Mouse (Mus musculus) liver, embryonic 15.5 days (tissue): ENCODE measurements around the gene Ano10. TPM values are rescaled to one million over a fixed set of nuclear protein-coding genes. Genes with fewer than 3 reads are reported as not detected.

Source experiments
- ATAC-seq: fragments of 200-750 bp; cut with Nextera tagmentation; 2 replicates; pipeline ENCODE4 v1.8.0; 2017; ENCODE audit warnings: moderate number of reproducible peaks, mild to moderate bottlenecking, moderate library complexity; ENCODE audit not compliant: insufficient read depth
- H3K27ac ChIP-seq: fragments of 300-500 bp; sonication (generic); replicated peaks from 2 replicates; pipeline ENCODE4 v1.5.1; 2015; ENCODE audit warnings: mild to moderate bottlenecking, inconsistent platforms
- H3K27me3 ChIP-seq: fragments of 300-500 bp; sonication (generic); 2 replicates; pipeline ENCODE4 v1.6.1; 2015; ENCODE audit warnings: mild to moderate bottlenecking, inconsistent platforms
- H3K36me3 ChIP-seq: fragments of 300-500 bp; sonication (generic); replicated peaks from 2 replicates; pipeline ENCODE4 v1.6.1; 2015; ENCODE audit warnings: moderate library complexity, mild to moderate bottlenecking, inconsistent platforms
- H3K4me1 ChIP-seq: fragments of 300-500 bp; sonication (generic); replicated peaks from 2 replicates; pipeline ENCODE4 v1.6.1; 2015; ENCODE audit warnings: inconsistent platforms
- H3K4me2 ChIP-seq: fragments of 300-500 bp; sonication (generic); 2 replicates; pipeline ENCODE4 v1.6.1; 2015; ENCODE audit warnings: moderate library complexity, mild to moderate bottlenecking, inconsistent platforms
- H3K4me3 ChIP-seq: fragments of 300-500 bp; sonication (generic); replicated peaks from 2 replicates; pipeline ENCODE4 v1.5.1; 2015; ENCODE audit warnings: mild to moderate bottlenecking, inconsistent platforms
- H3K9ac ChIP-seq: fragments of 300-500 bp; sonication (generic); 2 replicates; pipeline ENCODE4 v1.6.1; 2015; ENCODE audit warnings: moderate library complexity, mild to moderate bottlenecking, inconsistent platforms
- H3K9me3 ChIP-seq: fragments of 300-500 bp; sonication (generic); replicated peaks from 2 replicates; pipeline ENCODE4 v1.6.1; 2016; ENCODE audit warnings: inconsistent platforms
- WGBS: fragments of 180-500 bp; shearing (Covaris S2); methylation state at CpG from one replicate; pipeline ENCODE4 v1.1.7; 2015; ENCODE audit warnings: mixed read lengths; ENCODE audit not compliant: insufficient replicate concordance; 5-methylcytosine and 5-hydroxymethylcytosine counted together
- polyA plus RNA-seq: library from polyadenylated mRNA; unstranded; fragments of >200 nt; fragmentation: Nextera tagmentation; extraction: Ambion mirVana; gene quantifications from 2 replicates; pipeline ENCODE4 v1.2.1, GENCODE M21; 2015

Gene Ano10
- 13.7 and 16.5 TPM in 2 replicates for polyA plus RNA-seq

DNA sequence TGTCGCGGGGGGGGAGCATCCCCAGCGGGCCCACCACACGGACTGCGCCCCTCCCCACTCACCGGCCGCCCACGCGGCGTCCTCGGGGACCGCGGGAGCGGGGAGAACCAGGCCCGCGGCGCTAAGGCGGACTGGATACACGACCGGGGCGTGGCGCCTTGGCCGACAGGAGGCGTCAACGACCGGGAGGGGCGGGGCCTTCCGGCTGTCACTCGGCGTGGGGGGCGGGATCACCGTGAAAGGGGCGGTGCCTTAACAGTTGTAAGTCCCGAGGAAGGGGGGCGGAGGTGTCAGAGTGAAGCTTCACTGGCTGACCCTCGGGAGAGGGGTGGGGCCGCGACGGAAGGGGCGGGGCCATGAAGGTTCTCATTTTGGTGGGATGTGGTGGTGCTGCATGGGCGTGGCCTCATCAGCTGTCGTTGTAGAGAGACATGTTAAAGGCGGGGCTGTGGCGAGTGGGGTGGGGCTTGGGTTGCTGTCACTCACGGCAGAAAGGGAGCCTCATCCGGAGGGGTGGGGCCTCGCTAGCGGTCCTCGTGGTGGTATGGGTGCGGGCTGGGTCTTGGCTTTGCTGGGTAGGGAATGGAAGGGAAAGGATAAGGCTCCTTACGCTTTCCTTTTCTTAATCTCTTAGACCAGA lies at the start of gene Ano10:
Gene Ano10, minus strand, starts transcription at position 182 of the 640 bp plus-strand sequence.
- Histone ChIP-seq H3K9ac (peak within 1 kb of the TSS; percentile 55), H3K4me3 (peak within 1 kb of the TSS; percentile 65), H3K27ac (peak within 1 kb of the TSS; percentile 71), H3K4me1 (peaks cover 19% of the 10 kb centered on the region), H3K36me3 (no peaks in the 10 kb centered on the region), H3K4me2 (peak within 1 kb of the TSS; percentile 72), H3K27me3 (peaks cover 27% of the 10 kb centered on the region), H3K9me3 (no peaks in the 10 kb centered on the region)
- ATAC-seq, result peak; percentile 89
- under 1% methylated on average over 51 of the region's 51 CpGs for WGBS

DNA sequence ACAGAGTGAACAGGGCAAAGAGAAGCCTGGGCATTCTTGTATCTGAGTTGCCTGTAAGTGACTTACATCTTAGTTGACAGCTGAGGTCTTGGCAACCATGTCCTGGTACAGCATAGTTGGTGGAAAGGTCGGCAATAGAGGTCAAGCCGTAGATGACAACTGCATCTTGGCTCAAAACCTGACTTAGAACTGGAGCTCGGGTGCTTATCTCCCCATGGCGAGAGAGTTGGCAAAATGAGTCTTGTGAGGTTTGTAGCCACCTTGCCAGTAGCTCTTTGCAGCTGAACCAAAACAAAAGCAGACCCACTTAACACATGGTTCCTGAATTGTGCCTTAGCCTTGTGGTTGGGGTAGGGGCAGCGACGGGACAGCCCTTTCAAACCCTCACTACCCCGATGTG lies 49.2 kb upstream of the Ano10 start:
- peaks cover 25% of the 10 kb centered on the region for H3K4me1 ChIP-seq
- H3K27ac ChIP-seq, result no peak overlapping the region
- H3K27me3 ChIP-seq, result no peaks in the 10 kb centered on the region
- H3K4me3 ChIP-seq, result no peak overlapping the region
- H3K9ac ChIP-seq, result no peak overlapping the region
- H3K36me3 ChIP-seq, result no peaks in the 10 kb centered on the region
- no peaks in the 10 kb centered on the region for H3K9me3 ChIP-seq
- WGBS, result 61% methylated on average over 7 of the region's 7 CpGs
- H3K4me2 ChIP-seq, result no peak overlapping the region
- no peak for ATAC-seq

DNA sequence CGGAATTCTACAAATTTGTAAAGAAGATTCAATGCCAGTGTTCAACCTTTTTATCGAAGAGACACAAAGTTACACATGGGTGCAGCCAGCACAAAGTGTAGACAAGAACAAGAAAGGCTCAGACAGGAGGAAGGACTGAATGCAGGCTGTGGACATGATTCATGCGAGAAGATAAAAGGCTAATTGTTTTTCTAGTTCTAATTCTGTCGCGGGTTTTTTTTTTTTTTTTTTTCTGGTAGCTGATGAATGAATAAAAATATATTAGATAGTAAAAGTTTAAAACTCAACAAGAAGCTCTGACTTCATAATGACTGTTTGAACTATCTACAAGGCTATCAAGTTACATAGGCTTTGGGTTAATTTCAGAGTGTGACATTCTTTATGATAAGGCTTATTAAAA lies 45.7 kb upstream of the Ano10 start:
- no peak for ATAC-seq
- WGBS, result 56% methylated on average over 5 of the region's 5 CpGs

DNA sequence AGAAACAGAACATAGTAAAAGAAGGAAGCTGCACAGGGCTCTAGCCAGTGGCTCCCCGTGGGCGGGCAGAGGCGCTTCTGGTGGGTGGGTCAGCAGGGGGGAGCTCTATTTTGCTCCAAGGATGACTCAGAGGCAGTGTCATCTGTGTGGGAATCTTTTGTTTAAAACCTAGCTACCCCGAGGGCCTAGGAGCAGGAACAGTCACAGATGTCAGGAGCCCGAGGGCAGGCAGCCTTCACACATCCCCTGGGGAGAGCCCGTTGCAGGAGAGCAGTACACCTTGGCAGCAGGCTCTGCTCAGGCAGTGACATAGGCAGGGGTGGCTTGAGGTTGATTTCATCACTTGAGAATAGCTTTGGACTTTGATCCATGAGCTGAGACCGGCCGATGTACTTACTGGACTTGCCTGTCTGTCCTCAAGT lies 43.3 kb upstream of the Ano10 start:
- H3K4me1 ChIP-seq, result peaks cover 12% of the 10 kb centered on the region
- no peak overlapping the region for H3K4me2 ChIP-seq
- ATAC-seq, result no peak
- no peaks in the 10 kb centered on the region; the same call in 1 of the 2 replicates for H3K27me3 ChIP-seq
- 36% methylated on average over 8 of the region's 8 CpGs for WGBS
- H3K36me3 ChIP-seq, result no peaks in the 10 kb centered on the region
- H3K27ac ChIP-seq, result no peak overlapping the region
- H3K9me3 ChIP-seq, result no peaks in the 10 kb centered on the region
- no peak overlapping the region for H3K4me3 ChIP-seq
- no peak overlapping the region for H3K9ac ChIP-seq

More for the DNA sequence above, 45.7 kb upstream of the Ano10 start:
- Histone ChIP-seq H3K27me3 (no peaks in the 10 kb centered on the region; the same call in 1 of the 2 replicates), H3K9me3 (no peaks in the 10 kb centered on the region), H3K4me2 (no peak overlapping the region), H3K4me3 (no peak overlapping the region), H3K4me1 (peaks cover 22% of the 10 kb centered on the region), H3K9ac (no peak overlapping the region), H3K27ac (no peak overlapping the region), H3K36me3 (no peaks in the 10 kb centered on the region)

DNA sequence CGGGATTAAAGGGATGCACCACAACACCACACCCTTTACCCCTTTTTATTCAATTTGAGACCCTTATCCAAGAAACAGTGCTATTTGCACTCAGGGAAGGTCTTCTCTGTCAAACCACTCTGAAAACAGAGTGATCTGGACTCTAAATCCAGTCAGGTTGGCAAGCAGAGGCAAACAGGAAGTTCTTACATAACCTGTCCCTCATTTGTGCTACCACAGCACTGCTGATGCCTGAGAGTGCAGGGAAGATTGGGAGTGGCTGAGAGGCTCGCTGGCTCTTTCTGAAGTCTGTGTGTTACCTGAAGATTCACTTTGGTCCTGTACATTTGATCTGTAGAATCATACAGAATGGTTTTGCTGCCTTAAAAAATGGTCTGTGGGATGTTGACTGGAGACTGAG lies 42.5 kb upstream of the Ano10 start:
- Histone ChIP-seq H3K9me3 (no peaks in the 10 kb centered on the region), H3K4me2 (no peak overlapping the region), H3K27me3 (no peaks in the 10 kb centered on the region; the same call in 1 of the 2 replicates), H3K27ac (no peak overlapping the region), H3K4me3 (no peak overlapping the region), H3K4me1 (peaks cover 12% of the 10 kb centered on the region), H3K9ac (no peak overlapping the region), H3K36me3 (no peaks in the 10 kb centered on the region)
- 33% methylated on average over 2 of the region's 2 CpGs for WGBS
- no peak for ATAC-seq

DNA sequence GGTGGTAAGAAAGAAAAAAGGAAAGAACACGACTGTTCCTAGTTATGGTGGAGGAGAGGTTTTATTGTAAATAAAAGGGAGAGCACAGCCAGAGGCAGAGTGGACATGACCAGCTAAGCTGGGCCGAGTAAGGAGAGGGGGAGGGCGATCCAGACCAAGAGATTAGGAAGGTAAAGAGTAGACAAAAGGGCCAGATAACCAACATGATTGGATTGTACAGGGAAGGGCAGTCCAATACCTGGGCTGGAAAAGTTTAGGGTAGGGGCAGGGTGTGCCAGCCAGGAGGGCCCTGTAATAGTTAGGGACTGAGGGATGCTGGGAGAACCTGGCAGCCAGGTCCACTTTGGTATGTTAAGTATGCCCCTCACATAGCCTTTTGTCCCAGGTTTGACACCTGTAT lies 34.0 kb upstream of the Ano10 start:
- Histone ChIP-seq H3K36me3 (no peaks in the 10 kb centered on the region), H3K4me3 (no peak overlapping the region), H3K9ac (no peak overlapping the region), H3K27me3 (no peaks in the 10 kb centered on the region), H3K4me2 (no peak overlapping the region), H3K27ac (no peak overlapping the region), H3K9me3 (no peaks in the 10 kb centered on the region), H3K4me1 (no peaks in the 10 kb centered on the region)
- 40% methylated on average over 3 of the region's 3 CpGs for WGBS
- ATAC-seq, result no peak

DNA sequence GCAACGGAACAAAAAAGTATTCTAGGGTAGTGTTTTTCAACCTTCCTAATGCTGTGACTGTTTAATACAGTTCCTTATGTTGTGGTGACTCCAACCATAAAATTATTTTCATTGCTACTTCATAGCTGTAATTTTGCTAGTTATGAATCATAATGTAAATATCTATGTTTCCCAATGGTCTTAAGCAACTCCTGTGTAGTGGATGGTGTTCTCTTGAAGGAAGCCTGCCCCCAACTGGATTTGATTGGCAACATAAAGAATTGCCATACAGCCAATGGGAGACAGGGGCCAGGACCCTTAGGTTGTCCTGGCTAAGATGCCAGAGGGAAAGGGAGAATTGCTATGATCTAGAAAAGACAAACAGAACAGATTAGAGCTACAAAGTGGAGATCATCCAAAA lies 31.8 kb upstream of the Ano10 start:
- Histone ChIP-seq H3K9me3 (no peaks in the 10 kb centered on the region), H3K4me2 (no peak overlapping the region), H3K36me3 (no peaks in the 10 kb centered on the region), H3K27me3 (no peaks in the 10 kb centered on the region), H3K4me1 (no peaks in the 10 kb centered on the region), H3K9ac (no peak overlapping the region), H3K27ac (no peak overlapping the region), H3K4me3 (no peak overlapping the region)
- ATAC-seq, result no peak
- WGBS, result 78% methylated on average over 1 of the region's 1 CpGs

DNA sequence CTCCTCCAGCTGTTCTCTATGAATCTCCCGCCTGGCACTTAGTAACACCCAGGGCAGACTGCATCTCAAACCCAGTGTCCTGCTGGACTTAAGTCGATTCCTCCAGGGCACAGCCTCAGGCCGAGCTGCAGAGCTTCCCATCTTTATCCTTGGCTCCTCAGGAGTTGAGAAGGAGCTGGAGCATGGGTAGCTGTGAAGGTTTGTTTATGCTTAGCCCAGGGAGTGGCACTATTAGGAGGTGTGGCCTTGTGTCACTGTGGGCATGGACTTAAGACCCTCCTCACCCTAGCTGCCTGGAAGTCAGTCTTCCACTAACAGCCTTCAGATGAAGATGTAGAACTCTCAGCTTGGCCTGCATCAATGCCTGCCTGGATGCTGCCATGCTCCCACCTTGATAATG lies 28.1 kb upstream of the Ano10 start:
- Histone ChIP-seq H3K4me2 (no peak overlapping the region), H3K27me3 (no peaks in the 10 kb centered on the region), H3K4me3 (no peak overlapping the region), H3K4me1 (peaks cover 4% of the 10 kb centered on the region), H3K27ac (no peak overlapping the region), H3K9ac (no peak overlapping the region), H3K9me3 (no peaks in the 10 kb centered on the region), H3K36me3 (no peaks in the 10 kb centered on the region)
- WGBS, result 41% methylated on average over 3 of the region's 3 CpGs
- ATAC-seq, result no peak

DNA sequence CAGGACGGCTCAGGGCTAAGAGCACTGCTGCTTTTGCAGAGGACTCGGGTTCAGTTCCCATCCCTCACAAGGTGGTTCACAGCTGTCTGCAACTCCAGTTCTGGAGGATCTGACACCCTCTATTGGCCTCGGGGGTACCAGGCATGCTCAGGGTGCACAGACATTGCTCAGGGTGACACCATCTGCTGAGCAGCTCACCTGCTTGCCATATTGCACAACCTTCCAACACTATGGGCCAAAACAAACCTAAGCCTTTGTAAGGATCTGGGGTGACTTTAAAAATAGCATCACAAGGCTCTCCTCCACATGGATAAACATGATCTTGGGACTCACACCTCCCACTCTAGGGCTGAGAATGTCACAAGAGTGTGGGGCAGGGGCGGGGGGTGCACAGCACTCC lies 26.4 kb upstream of the Ano10 start:
- H3K36me3 ChIP-seq, result no peaks in the 10 kb centered on the region
- 55% methylated on average over 4 of the region's 4 CpGs for WGBS
- no peaks in the 10 kb centered on the region for H3K9me3 ChIP-seq
- H3K27me3 ChIP-seq, result no peaks in the 10 kb centered on the region
- peaks cover 4% of the 10 kb centered on the region for H3K4me1 ChIP-seq
- H3K27ac ChIP-seq, result no peak overlapping the region
- ATAC-seq, result peak; percentile 43; the same call in 1 of the 2 replicates
- no peak overlapping the region for H3K9ac ChIP-seq
- no peak overlapping the region for H3K4me3 ChIP-seq
- no peak overlapping the region for H3K4me2 ChIP-seq

DNA sequence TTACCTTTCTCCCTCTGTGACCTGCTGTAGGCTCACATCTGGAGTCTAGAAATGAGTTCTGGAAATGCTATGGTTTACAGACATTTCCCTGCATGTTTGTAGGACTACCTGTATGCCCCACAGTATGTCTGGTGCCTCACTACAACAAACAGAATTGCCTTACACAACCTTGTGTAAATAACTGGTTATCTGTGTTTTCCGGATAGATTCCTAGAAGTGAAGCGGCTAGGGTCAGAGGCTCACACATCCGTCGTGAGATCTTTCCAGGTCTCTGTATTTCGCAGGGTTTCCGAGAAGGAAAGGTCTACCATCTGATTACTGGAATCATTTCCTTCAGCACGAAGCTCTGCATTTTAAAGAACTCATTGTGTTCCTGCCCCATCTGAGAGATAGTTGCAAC lies 22.3 kb upstream of the Ano10 start:
- no peaks in the 10 kb centered on the region for H3K27me3 ChIP-seq
- ATAC-seq, result peak; percentile 52; the same call in 1 of the 2 replicates
- no peak overlapping the region for H3K9ac ChIP-seq
- 57% methylated on average over 7 of the region's 7 CpGs for WGBS
- peaks cover 14% of the 10 kb centered on the region for H3K4me1 ChIP-seq
- H3K9me3 ChIP-seq, result no peaks in the 10 kb centered on the region
- peak overlapping the region; percentile 45; the same call in 1 of the 2 replicates for H3K27ac ChIP-seq
- no peak overlapping the region for H3K4me2 ChIP-seq
- H3K4me3 ChIP-seq, result no peak overlapping the region
- H3K36me3 ChIP-seq, result no peaks in the 10 kb centered on the region

DNA sequence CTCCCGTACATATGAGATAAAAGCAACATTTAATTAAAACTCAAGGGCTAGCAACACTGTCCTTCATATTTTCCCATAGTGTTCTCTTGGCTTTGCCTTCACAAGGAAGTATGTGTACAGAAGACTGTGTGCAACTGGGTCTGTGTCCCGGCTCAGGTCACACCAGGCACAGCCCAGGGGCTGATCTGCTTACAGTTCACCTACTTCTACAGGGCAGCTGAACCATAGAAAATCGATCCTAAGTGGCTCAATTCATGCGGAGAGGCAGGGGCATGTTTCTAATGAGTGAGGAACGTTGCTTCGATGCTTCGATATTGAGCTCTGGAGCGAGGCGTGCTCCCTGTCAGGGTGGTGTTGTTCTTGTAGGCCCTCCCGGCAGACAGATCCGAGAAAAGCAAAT lies 21.3 kb upstream of the Ano10 start:
- H3K36me3 ChIP-seq, result no peaks in the 10 kb centered on the region
- H3K27me3 ChIP-seq, result no peaks in the 10 kb centered on the region
- WGBS, result 72% methylated on average over 11 of the region's 11 CpGs
- H3K4me1 ChIP-seq, result peaks cover 20% of the 10 kb centered on the region
- H3K4me3 ChIP-seq, result no peak overlapping the region
- no peak overlapping the region for H3K27ac ChIP-seq
- no peak overlapping the region for H3K4me2 ChIP-seq
- H3K9me3 ChIP-seq, result no peaks in the 10 kb centered on the region
- ATAC-seq, result no peak
- no peak overlapping the region for H3K9ac ChIP-seq

DNA sequence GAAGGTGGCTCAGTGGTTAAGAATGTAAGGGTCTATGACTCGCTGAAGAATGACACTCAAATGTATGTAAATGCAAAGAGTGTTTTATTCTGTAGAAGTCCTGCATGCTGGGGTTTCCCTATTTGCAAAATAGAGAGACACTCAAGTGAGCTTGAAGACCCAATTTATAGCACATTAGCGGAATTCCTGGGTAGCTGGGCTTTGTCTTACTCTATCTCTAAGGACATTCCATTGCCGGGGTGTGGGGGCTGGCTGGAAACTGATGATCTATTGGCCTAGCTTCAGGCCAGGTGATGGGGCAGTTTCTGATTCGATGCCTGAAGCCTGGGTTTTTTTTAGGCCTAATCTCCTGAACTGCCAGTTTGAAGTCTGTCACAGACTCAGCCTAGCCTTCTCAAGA lies 20.7 kb upstream of the Ano10 start:
- H3K9ac ChIP-seq, result no peak overlapping the region
- ATAC-seq, result no peak
- no peaks in the 10 kb centered on the region for H3K27me3 ChIP-seq
- H3K36me3 ChIP-seq, result no peaks in the 10 kb centered on the region
- no peak overlapping the region for H3K4me3 ChIP-seq
- peaks cover 24% of the 10 kb centered on the region for H3K4me1 ChIP-seq
- no peaks in the 10 kb centered on the region for H3K9me3 ChIP-seq
- WGBS, result 55% methylated on average over 4 of the region's 4 CpGs
- H3K27ac ChIP-seq, result no peak overlapping the region
- no peak overlapping the region for H3K4me2 ChIP-seq
